Mouse (Mus musculus): ENCODE data around the gene Cdr2l. TPM values are rescaled to one million over a fixed set of nuclear protein-coding genes. Genes with fewer than 3 reads are reported as not detected.
A peak's percentile ranks its signal among the peaks of the same experiment; 100 is the strongest.

The Cdr2l gene
- polyA plus RNA-seq, 1 experiment from 2014 or later = 21.4 TPM

- Histone ChIP-seq H3K36me3 (peaks cover 75% of the 10 kb centered on the region), H3K9me3 (no peaks in the 10 kb centered on the region), H3K27ac (no peak overlapping the region), H3K27me3 (ENCODE audit: insufficient read depth, poor library complexity, severe bottlenecking) (peaks cover 14% of the 10 kb centered on the region), H3K4me1 (replicated peaks) (no peaks in the 10 kb centered on the region; the same call in 1 of the 2 replicates), H3K4me3 (peak overlapping the region; percentile 22; the same call in 1 of the 2 replicates)
- WGBS = 66% methylated on average over 34 of the region's 34 CpGs
- no peak for DNase-seq (ENCODE audit: low spot score)
Measured at GRCm38 (mm10) chr11:115393721-115394325, 12.1 kb downstream of the Cdr2l start.

- Histone ChIP-seq H3K36me3 (peaks cover 37% of the 10 kb centered on the region), H3K9me3 (no peaks in the 10 kb centered on the region), H3K27ac (no peak overlapping the region), H3K4me3 (no peak overlapping the region), H3K27me3 (ENCODE audit: insufficient read depth, poor library complexity, severe bottlenecking) (peaks cover 6% of the 10 kb centered on the region; the same call in 1 of the 2 replicates), H3K4me1 (replicated peaks) (peaks cover 8% of the 10 kb centered on the region)
- no peak for DNase-seq (ENCODE audit: low spot score)
- WGBS = 84% methylated on average over 7 of the region's 7 CpGs
Measured at GRCm38 (mm10) chr11:115398085-115398484, 16.4 kb downstream of the Cdr2l start.

GRCm38 (mm10) chr11:115400126-115400525 lies 18.4 kb downstream of the Cdr2l start:
- H3K9me3 ChIP-seq = no peaks in the 10 kb centered on the region
- peaks cover 25% of the 10 kb centered on the region for H3K4me1 ChIP-seq (replicated peaks)
- no peak for DNase-seq (ENCODE audit: low spot score)
- no peak overlapping the region for H3K27ac ChIP-seq
- H3K27me3 ChIP-seq (ENCODE audit: insufficient read depth, poor library complexity, severe bottlenecking) = no peaks in the 10 kb centered on the region
- 76% methylated on average over 3 of the region's 3 CpGs for WGBS
- H3K36me3 ChIP-seq = peaks cover 17% of the 10 kb centered on the region
- no peak overlapping the region for H3K4me3 ChIP-seq

- 52% methylated on average over 11 of the region's 11 CpGs for WGBS
- Histone ChIP-seq H3K4me1 (replicated peaks) (peaks cover 32% of the 10 kb centered on the region), H3K27me3 (ENCODE audit: insufficient read depth, poor library complexity, severe bottlenecking) (no peaks in the 10 kb centered on the region), H3K9me3 (no peaks in the 10 kb centered on the region), H3K36me3 (peaks cover 15% of the 10 kb centered on the region), H3K27ac (no peak overlapping the region), H3K4me3 (0 out of 2 replicates have a peak overlapping the region, but pooled peaks have one; percentile 1)
- DNase-seq (ENCODE audit: low spot score) = no peak
Measured at GRCm38 (mm10) chr11:115400630-115401391, 19.1 kb downstream of the Cdr2l start.

- H3K27ac ChIP-seq = peak within 1 kb of the TSS; percentile 98
- H3K27me3 ChIP-seq (ENCODE audit: insufficient read depth, poor library complexity, severe bottlenecking) = no peaks in the 10 kb centered on the region
- peaks cover 32% of the 10 kb centered on the region for H3K36me3 ChIP-seq
- H3K4me3 ChIP-seq = peak within 1 kb of the TSS; percentile 93
- DNase-seq (ENCODE audit: low spot score) = peak; percentile 89
- H3K4me1 ChIP-seq (replicated peaks) = peaks cover 44% of the 10 kb centered on the region
- H3K9me3 ChIP-seq = no peaks in the 10 kb centered on the region
- 3% methylated on average over 50 of the region's 50 CpGs for WGBS
Measured at GRCm38 (mm10) chr11:115403338-115404124, 21.8 kb downstream of the Cdr2l start, which contains the start of gene Mrpl58. Gene Mrpl58, plus strand, starts transcription at chr11:115403752.

- no peak overlapping the region for H3K27ac ChIP-seq
- no peaks in the 10 kb centered on the region for H3K9me3 ChIP-seq
- peak overlapping the region; percentile 23; the same call in 1 of the 2 replicates for H3K4me3 ChIP-seq
- H3K27me3 ChIP-seq (ENCODE audit: insufficient read depth, poor library complexity, severe bottlenecking) = no peaks in the 10 kb centered on the region
- no peak for DNase-seq (ENCODE audit: low spot score)
- 98% methylated on average over 6 of the region's 6 CpGs for WGBS
- peaks cover 65% of the 10 kb centered on the region for H3K4me1 ChIP-seq (replicated peaks)
- peaks cover 53% of the 10 kb centered on the region for H3K36me3 ChIP-seq
Measured at GRCm38 (mm10) chr11:115405723-115406122, 24.0 kb downstream of the Cdr2l start.

- H3K4me1 ChIP-seq (replicated peaks) = peaks cover 71% of the 10 kb centered on the region
- H3K36me3 ChIP-seq = peaks cover 62% of the 10 kb centered on the region
- no peaks in the 10 kb centered on the region for H3K27me3 ChIP-seq (ENCODE audit: insufficient read depth, poor library complexity, severe bottlenecking)
- no peak overlapping the region for H3K27ac ChIP-seq
- H3K4me3 ChIP-seq = no peak overlapping the region
- no peak for DNase-seq (ENCODE audit: low spot score)
- no peaks in the 10 kb centered on the region for H3K9me3 ChIP-seq
- 95% methylated on average over 17 of the region's 17 CpGs for WGBS
Measured at GRCm38 (mm10) chr11:115406858-115407401, 25.2 kb downstream of the Cdr2l start.

- Histone ChIP-seq H3K4me1 (replicated peaks) (peaks cover 76% of the 10 kb centered on the region), H3K9me3 (no peaks in the 10 kb centered on the region), H3K4me3 (peak overlapping the region; percentile 25; the same call in 1 of the 2 replicates), H3K27ac (peak overlapping the region; percentile 94), H3K27me3 (ENCODE audit: insufficient read depth, poor library complexity, severe bottlenecking) (no peaks in the 10 kb centered on the region), H3K36me3 (peaks cover 62% of the 10 kb centered on the region)
- no peak for DNase-seq (ENCODE audit: low spot score)
- 84% methylated on average over 6 of the region's 6 CpGs for WGBS
Measured at GRCm38 (mm10) chr11:115408266-115408920, 26.7 kb downstream of the Cdr2l start.

- Histone ChIP-seq H3K9me3 (no peaks in the 10 kb centered on the region), H3K36me3 (peaks cover 62% of the 10 kb centered on the region), H3K4me1 (replicated peaks) (peaks cover 71% of the 10 kb centered on the region), H3K27ac (peak overlapping the region; percentile 94), H3K4me3 (peak overlapping the region; percentile 25), H3K27me3 (ENCODE audit: insufficient read depth, poor library complexity, severe bottlenecking) (no peaks in the 10 kb centered on the region)
- WGBS = 32% methylated on average over 7 of the region's 7 CpGs
- peak; percentile 44 for DNase-seq (ENCODE audit: low spot score)
Measured at GRCm38 (mm10) chr11:115409556-115409955, 27.8 kb downstream of the Cdr2l start.

- DNase-seq (ENCODE audit: low spot score) = peak; percentile 96
- WGBS = under 1% methylated on average over 56 of the region's 56 CpGs
- Histone ChIP-seq H3K4me3 (peak within 1 kb of the TSS; percentile 96), H3K36me3 (peaks cover 51% of the 10 kb centered on the region), H3K27me3 (ENCODE audit: insufficient read depth, poor library complexity, severe bottlenecking) (no peaks in the 10 kb centered on the region), H3K4me1 (replicated peaks) (peaks cover 35% of the 10 kb centered on the region), H3K27ac (peak within 1 kb of the TSS; percentile 98), H3K9me3 (no peaks in the 10 kb centered on the region)
Measured at GRCm38 (mm10) chr11:115419531-115420237, 38.0 kb downstream of the Cdr2l start, which contains the start of the genes Atp5h and Kctd2. Gene Atp5h, minus strand, starts transcription at chr11:115419962. Gene Kctd2, plus strand, starts transcription at chr11:115420128.

- Histone ChIP-seq H3K27ac (peak overlapping the region; percentile 98), H3K4me1 (replicated peaks) (peaks cover 35% of the 10 kb centered on the region), H3K9me3 (no peaks in the 10 kb centered on the region), H3K36me3 (peaks cover 53% of the 10 kb centered on the region), H3K27me3 (ENCODE audit: insufficient read depth, poor library complexity, severe bottlenecking) (no peaks in the 10 kb centered on the region), H3K4me3 (peak overlapping the region; percentile 96)
- 4% methylated on average over 45 of the region's 45 CpGs for WGBS
- peak; percentile 68 for DNase-seq (ENCODE audit: low spot score)
Measured at GRCm38 (mm10) chr11:115420336-115421190, 38.8 kb downstream of the Cdr2l start.

Data from hindbrain, embryonic 10.5 days (tissue).